Mouse (Mus musculus): ENCODE results near the gene Znhit3. TPM values are rescaled to one million over a fixed set of nuclear protein-coding genes. Genes with fewer than 3 reads are reported as not detected.

Znhit3 gene
- total and polyA plus RNA-seq, 2 experiments from 2014 or later: 44.4 to 89.3 TPM

DNA sequence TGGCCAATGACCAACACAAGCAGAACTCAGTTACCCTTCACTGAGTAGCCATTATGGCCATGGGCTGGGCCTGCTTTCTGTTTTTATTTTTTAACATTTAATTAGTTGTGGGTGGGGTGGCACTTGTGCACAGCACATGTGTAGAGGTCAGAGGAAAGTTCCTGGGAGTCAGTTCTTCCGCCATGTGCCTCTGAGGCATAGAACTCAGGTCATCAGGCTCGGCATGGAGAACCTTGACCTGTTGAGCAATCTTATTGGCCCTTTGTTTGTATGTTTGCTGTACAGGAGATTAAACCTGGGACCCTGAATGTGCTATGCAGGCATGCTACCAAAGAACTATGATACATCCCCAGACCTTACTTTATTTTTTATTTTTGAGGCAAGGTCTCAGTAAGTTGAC lies 26.7 kb downstream of the Znhit3 start:
- no peaks in the 10 kb centered on the region for H3K27me3 ChIP-seq (ENCODE audit: insufficient read depth, low read length)
- H3K4me2 ChIP-seq (ENCODE audit: low read depth, low read length): no peak overlapping the region
- ATAC-seq (no peak), DNase-seq (ENCODE audit: low spot score) (no peak)
- H3K27ac ChIP-seq: no peak overlapping the region
- no peak overlapping the region for H3K9ac ChIP-seq (replicated peaks; ENCODE audit: low read length)
- WGBS: 98% methylated on average over 2 of the region's 2 CpGs
- no peak overlapping the region for H3K4me3 ChIP-seq (ENCODE audit: low read length)
- no peaks in the 10 kb centered on the region for H3K9me3 ChIP-seq (ENCODE audit: low read length)
- peaks cover 60% of the 10 kb centered on the region for H3K36me3 ChIP-seq (ENCODE audit: insufficient read depth, low read length)
- no peak for TF ChIP-seq CTCF (IDR thresholded peaks at IDR 0.05; ENCODE audit: low read depth)
- H3K4me1 ChIP-seq (ENCODE audit: insufficient read depth, low read length): no peaks in the 10 kb centered on the region

DNA sequence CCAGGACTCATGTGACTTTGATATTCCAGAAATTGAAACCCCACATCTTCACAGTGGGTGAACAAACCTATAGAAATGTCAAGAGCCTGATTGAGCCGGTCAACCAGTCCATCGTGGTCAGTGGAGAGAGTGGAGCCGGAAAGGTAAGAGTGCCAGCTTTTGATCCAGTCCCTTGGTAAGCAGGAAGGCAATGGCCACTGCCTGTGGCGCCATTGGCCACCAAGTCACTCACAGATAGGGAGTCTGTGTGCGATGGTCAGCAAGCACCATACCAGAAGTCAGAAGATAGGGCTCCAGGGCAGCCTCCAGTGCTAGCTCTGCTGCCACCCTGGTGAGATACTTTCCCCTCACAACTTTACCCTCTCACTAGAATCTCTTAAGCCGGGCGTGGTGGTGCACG lies 28.1 kb downstream of the Znhit3 start:
- no peak for DNase-seq (ENCODE audit: low spot score)
- H3K9me3 ChIP-seq (ENCODE audit: low read length): no peaks in the 10 kb centered on the region
- H3K9ac ChIP-seq (replicated peaks; ENCODE audit: low read length): no peak overlapping the region
- no peak for TF ChIP-seq CTCF (IDR thresholded peaks at IDR 0.05; ENCODE audit: low read depth)
- no peak for ATAC-seq
- H3K4me1 ChIP-seq (ENCODE audit: insufficient read depth, low read length): no peaks in the 10 kb centered on the region
- H3K27me3 ChIP-seq (ENCODE audit: insufficient read depth, low read length): no peaks in the 10 kb centered on the region
- peaks cover 60% of the 10 kb centered on the region for H3K36me3 ChIP-seq (ENCODE audit: insufficient read depth, low read length)
- WGBS: 95% methylated on average over 8 of the region's 8 CpGs
- no peak overlapping the region for H3K27ac ChIP-seq
- no peak overlapping the region for H3K4me2 ChIP-seq (ENCODE audit: low read depth, low read length)
- H3K4me3 ChIP-seq (ENCODE audit: low read length): no peak overlapping the region

DNA sequence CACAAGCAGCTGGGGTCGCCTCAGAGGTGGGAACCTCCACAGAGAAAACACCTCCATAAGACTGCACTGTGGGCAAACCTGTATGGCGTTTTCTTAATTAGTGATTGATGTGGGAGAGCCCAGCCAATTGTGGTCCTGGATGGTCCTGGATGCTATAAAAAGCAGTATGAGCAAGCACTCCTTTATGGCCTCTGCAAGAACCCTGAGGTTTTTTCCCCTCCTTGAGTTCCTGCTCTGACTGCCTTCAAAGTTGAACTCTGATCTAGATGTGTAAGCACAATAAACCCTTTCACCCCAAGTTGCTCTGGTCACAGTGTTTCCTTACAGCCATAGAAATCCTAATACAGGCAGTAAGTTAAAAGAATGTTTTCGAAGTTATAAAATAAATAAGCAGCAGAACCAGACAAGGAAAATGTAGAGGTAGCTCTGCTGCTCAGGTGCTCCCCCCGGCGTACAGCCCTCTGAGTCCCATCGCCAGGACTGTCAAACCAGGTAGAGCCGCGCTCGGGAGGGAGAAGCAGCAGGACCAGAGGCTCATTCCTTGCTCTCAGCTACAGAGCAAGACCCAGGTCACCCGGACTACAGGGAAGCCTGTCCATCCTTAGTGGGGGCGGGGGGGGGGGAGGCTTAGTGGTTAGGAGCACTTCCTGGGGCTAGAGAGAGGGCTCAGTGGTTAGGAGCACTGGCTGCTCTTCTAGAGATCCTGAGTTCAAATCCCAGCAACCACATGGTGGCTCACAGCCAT lies 29.2 kb downstream of the Znhit3 start:
- Histone ChIP-seq H3K27me3 (ENCODE audit: insufficient read depth, low read length) (no peaks in the 10 kb centered on the region), H3K9me3 (ENCODE audit: low read length) (no peaks in the 10 kb centered on the region), H3K4me3 (ENCODE audit: low read length) (no peak overlapping the region), H3K4me1 (ENCODE audit: insufficient read depth, low read length) (no peaks in the 10 kb centered on the region), H3K4me2 (ENCODE audit: low read depth, low read length) (no peak overlapping the region), H3K27ac (no peak overlapping the region), H3K9ac (replicated peaks; ENCODE audit: low read length) (no peak overlapping the region), H3K36me3 (ENCODE audit: insufficient read depth, low read length) (peaks cover 52% of the 10 kb centered on the region)
- no peak for TF ChIP-seq CTCF (IDR thresholded peaks at IDR 0.05; ENCODE audit: low read depth)
- 87% methylated on average over 11 of the region's 11 CpGs for WGBS
- ATAC-seq (no peak), DNase-seq (ENCODE audit: low spot score) (no peak)

DNA sequence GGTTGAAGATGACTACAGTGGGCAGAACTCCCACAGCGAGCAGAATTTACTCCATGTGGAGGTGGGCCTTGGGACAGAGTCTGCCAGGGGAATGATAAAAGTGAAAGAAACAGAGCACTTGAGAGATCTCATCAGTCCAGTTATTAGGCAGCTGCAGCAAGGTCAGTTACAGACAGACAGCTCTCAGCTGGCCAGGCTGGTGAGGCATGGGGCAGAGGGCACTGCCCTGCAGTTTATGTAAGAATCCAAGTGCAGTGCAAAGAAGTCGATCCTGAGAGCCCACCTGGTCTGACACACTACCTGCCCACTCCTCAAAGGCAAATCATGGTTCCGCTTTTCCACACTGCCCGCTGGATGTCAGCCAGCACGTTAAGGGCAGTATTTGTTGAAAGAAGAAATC lies 29.9 kb downstream of the Znhit3 start:
- ATAC-seq (no peak), DNase-seq (ENCODE audit: low spot score) (no peak)
- Histone ChIP-seq H3K27ac (no peak overlapping the region), H3K9me3 (ENCODE audit: low read length) (no peaks in the 10 kb centered on the region), H3K4me3 (ENCODE audit: low read length) (no peak overlapping the region), H3K4me2 (ENCODE audit: low read depth, low read length) (no peak overlapping the region), H3K27me3 (ENCODE audit: insufficient read depth, low read length) (no peaks in the 10 kb centered on the region), H3K9ac (replicated peaks; ENCODE audit: low read length) (no peak overlapping the region), H3K4me1 (ENCODE audit: insufficient read depth, low read length) (0 out of 2 replicates have a peak, but pooled peaks cover 2% of the 10 kb centered on the region), H3K36me3 (ENCODE audit: insufficient read depth, low read length) (peaks cover 45% of the 10 kb centered on the region)
- no peak for TF ChIP-seq CTCF (IDR thresholded peaks at IDR 0.05; ENCODE audit: low read depth)
- WGBS: 95% methylated on average over 5 of the region's 5 CpGs

DNA sequence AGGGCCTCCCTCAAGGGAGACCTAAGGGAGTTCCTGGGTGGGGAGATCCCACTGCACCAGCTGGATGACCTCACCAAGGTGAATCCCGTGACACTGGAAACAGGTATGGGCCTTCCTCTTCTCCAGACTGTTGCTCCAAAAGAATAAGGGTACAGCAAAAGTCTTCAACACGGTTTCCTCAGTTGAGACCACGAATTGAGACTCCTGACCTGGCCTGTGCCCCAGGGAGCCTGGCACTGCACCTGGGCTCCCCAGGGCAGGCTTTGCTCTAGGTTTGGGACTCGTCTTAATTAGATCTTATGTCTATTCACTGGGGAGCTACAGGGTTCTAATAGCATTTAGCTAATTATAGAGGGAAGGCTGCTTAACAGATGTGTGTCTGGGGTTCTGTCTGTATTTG lies 30.9 kb downstream of the Znhit3 start:
- Histone ChIP-seq H3K4me1 (ENCODE audit: insufficient read depth, low read length) (peaks cover 8% of the 10 kb centered on the region; the same call in 1 of the 2 replicates), H3K9me3 (ENCODE audit: low read length) (no peaks in the 10 kb centered on the region), H3K27ac (no peak overlapping the region), H3K9ac (replicated peaks; ENCODE audit: low read length) (no peak overlapping the region), H3K27me3 (ENCODE audit: insufficient read depth, low read length) (no peaks in the 10 kb centered on the region), H3K4me2 (ENCODE audit: low read depth, low read length) (no peak overlapping the region), H3K4me3 (ENCODE audit: low read length) (no peak overlapping the region), H3K36me3 (ENCODE audit: insufficient read depth, low read length) (peaks cover 40% of the 10 kb centered on the region)
- WGBS: 85% methylated on average over 4 of the region's 4 CpGs
- DNase-seq (ENCODE audit: low spot score): no peak
- no peak for ATAC-seq
- no peak for TF ChIP-seq CTCF (IDR thresholded peaks at IDR 0.05; ENCODE audit: low read depth)

- no peak for DNase-seq (ENCODE audit: low spot score)
- Histone ChIP-seq H3K36me3 (ENCODE audit: insufficient read depth, low read length) (peaks cover 29% of the 10 kb centered on the region; the same call in 1 of the 2 replicates), H3K27me3 (ENCODE audit: insufficient read depth, low read length) (no peaks in the 10 kb centered on the region), H3K4me2 (ENCODE audit: low read depth, low read length) (no peak overlapping the region), H3K9ac (replicated peaks; ENCODE audit: low read length) (no peak overlapping the region), H3K27ac (no peak overlapping the region), H3K4me1 (ENCODE audit: insufficient read depth, low read length) (peaks cover 8% of the 10 kb centered on the region; the same call in 1 of the 2 replicates), H3K4me3 (ENCODE audit: low read length) (no peak overlapping the region), H3K9me3 (ENCODE audit: low read length) (no peaks in the 10 kb centered on the region)
- ATAC-seq: no peak
- TF ChIP-seq CTCF (IDR thresholded peaks at IDR 0.05; ENCODE audit: low read depth): no peak
- WGBS: 96% methylated on average over 7 of the region's 7 CpGs
Observed at GRCm38 (mm10) chr11:84882346-84882745, 33.8 kb downstream of the Znhit3 start.

GRCm38 (mm10) chr11:84880971-84881370 lies 35.2 kb downstream of the Znhit3 start:
- 61% methylated on average over 9 of the region's 9 CpGs for WGBS
- Histone ChIP-seq H3K9me3 (ENCODE audit: low read length) (no peaks in the 10 kb centered on the region), H3K4me3 (ENCODE audit: low read length) (peak overlapping the region; percentile 67), H3K27me3 (ENCODE audit: insufficient read depth, low read length) (no peaks in the 10 kb centered on the region), H3K4me1 (ENCODE audit: insufficient read depth, low read length) (peaks cover 8% of the 10 kb centered on the region; the same call in 1 of the 2 replicates), H3K4me2 (ENCODE audit: low read depth, low read length) (peak overlapping the region; percentile 94), H3K36me3 (ENCODE audit: insufficient read depth, low read length) (peaks cover 20% of the 10 kb centered on the region; the same call in 1 of the 2 replicates), H3K9ac (replicated peaks; ENCODE audit: low read length) (peak overlapping the region; percentile 82), H3K27ac (peak overlapping the region; percentile 88)
- TF ChIP-seq CTCF (IDR thresholded peaks at IDR 0.05; ENCODE audit: low read depth): no peak
- no peak for ATAC-seq
- DNase-seq (ENCODE audit: low spot score): no peak
